Mouse (Mus musculus) lung, adult 2 months (tissue): ENCODE data around the gene Mroh2a. TPM values are rescaled to one million over a fixed set of nuclear protein-coding genes. Genes with fewer than 3 reads are reported as not detected.

Experiments used
- DNase-seq: peaks from one replicate; pipeline ENCODE4 v3.0.0; 2022
- H3K4me1 ChIP-seq: fragments of 200-500 bp; 2 replicates; pipeline ENCODE4 v1.6.1; 2011; ENCODE audit warnings: low read length; ENCODE audit not compliant: control insufficient read depth, insufficient read depth
- H3K4me3 ChIP-seq: fragments of 200-500 bp; replicated peaks from 2 replicates; pipeline ENCODE3; 2011; ENCODE audit warnings: low read depth, mild to moderate bottlenecking, control low read depth, low read length; ENCODE audit errors: extremely low read depth
- CTCF ChIP-seq: fragments of 200-500 bp; IDR thresholded peaks from 2 replicates; pipeline ENCODE4 v1.5.1; 2011; ENCODE audit warnings: mild to moderate bottlenecking, low read length, control low read depth; ENCODE audit not compliant: insufficient read depth
- POLR2A ChIP-seq: fragments of 200-500 bp; IDR thresholded peaks from 2 replicates; pipeline ENCODE4 v1.6.1; 2011; ENCODE audit warnings: low read depth, mild to moderate bottlenecking, control low read depth, low read length, borderline replicate concordance; ENCODE audit errors: extremely low read depth
- WGBS: fragments of 180-500 bp; shearing (Covaris S2); methylation state at CpG from one replicate; pipeline ENCODE4 v1.1.7; 2018; 5-methylcytosine and 5-hydroxymethylcytosine counted together
- polyA plus RNA-seq: library from polyadenylated mRNA; depleted of rRNA; stranded (reverse); fragments of >200 nt; gene quantifications from 2 replicates; pipeline ENCODE4 v1.2.3, GENCODE M21; 2012

The Mroh2a gene
- polyA plus RNA-seq, 1 experiment: 0.20 TPM

GRCm38 (mm10) chr1:88245881-88246280, 19.1 kb downstream of the Mroh2a start:
- WGBS: 75% methylated on average over 6 of the region's 6 CpGs
- Histone ChIP-seq H3K4me1 (no peaks in the 10 kb centered on the region), H3K4me3 (no peak overlapping the region)
- TF ChIP-seq CTCF (no peak), POLR2A (no peak)
- DNase-seq: no peak

- TF ChIP-seq POLR2A: no peak
- TF ChIP-seq CTCF: no peak
- WGBS: 42% methylated on average over 6 of the region's 6 CpGs
- H3K4me1 ChIP-seq: no peaks in the 10 kb centered on the region
- H3K4me3 ChIP-seq: no peak overlapping the region
- DNase-seq: no peak
These were observed 19.6 kb downstream of the Mroh2a start for GRCm38 (mm10) chr1:88246386-88246785.

GRCm38 (mm10) chr1:88247660-88248059, 20.9 kb downstream of the Mroh2a start:
- no peaks in the 10 kb centered on the region for H3K4me1 ChIP-seq
- no peak for DNase-seq
- no peak for TF ChIP-seq CTCF
- no peak overlapping the region for H3K4me3 ChIP-seq
- 41% methylated on average over 2 of the region's 2 CpGs for WGBS

GRCm38 (mm10) chr1:88248658-88249057, 21.9 kb downstream of the Mroh2a start:
- no peak overlapping the region for H3K4me3 ChIP-seq
- DNase-seq: no peak
- no peaks in the 10 kb centered on the region for H3K4me1 ChIP-seq
- no peak for TF ChIP-seq CTCF
- TF ChIP-seq POLR2A: no peak
- 56% methylated on average over 4 of the region's 4 CpGs for WGBS

- H3K4me1 ChIP-seq: no peaks in the 10 kb centered on the region
- TF ChIP-seq POLR2A (no peak), CTCF (no peak)
- WGBS: 73% methylated on average over 7 of the region's 7 CpGs
- no peak overlapping the region for H3K4me3 ChIP-seq
- no peak for DNase-seq
These were observed 22.8 kb downstream of the Mroh2a start for GRCm38 (mm10) chr1:88249596-88249995.

GRCm38 (mm10) chr1:88250023-88250422, 23.2 kb downstream of the Mroh2a start:
- DNase-seq: no peak
- H3K4me3 ChIP-seq: no peak overlapping the region
- H3K4me1 ChIP-seq: no peaks in the 10 kb centered on the region
- TF ChIP-seq POLR2A (no peak), CTCF (no peak)
- WGBS: 78% methylated on average over 5 of the region's 5 CpGs

GRCm38 (mm10) chr1:88253106-88253505, 26.3 kb downstream of the Mroh2a start:
- WGBS: 69% methylated on average over 8 of the region's 8 CpGs
- no peak overlapping the region for H3K4me3 ChIP-seq
- H3K4me1 ChIP-seq: no peaks in the 10 kb centered on the region
- DNase-seq: no peak
- TF ChIP-seq CTCF: no peak

- no peak for TF ChIP-seq POLR2A
- no peak for TF ChIP-seq CTCF
- H3K4me1 ChIP-seq: no peaks in the 10 kb centered on the region
- no peak overlapping the region for H3K4me3 ChIP-seq
- no peak for DNase-seq
- WGBS: 66% methylated on average over 6 of the region's 6 CpGs
These were observed 26.8 kb downstream of the Mroh2a start for GRCm38 (mm10) chr1:88253540-88253939.

- H3K4me1 ChIP-seq: no peaks in the 10 kb centered on the region
- 82% methylated on average over 12 of the region's 12 CpGs for WGBS
- no peak for DNase-seq
- no peak overlapping the region for H3K4me3 ChIP-seq
- TF ChIP-seq CTCF (no peak), POLR2A (no peak)
These were observed 28.1 kb downstream of the Mroh2a start for GRCm38 (mm10) chr1:88254793-88255465.

- 55% methylated on average over 2 of the region's 2 CpGs for WGBS
- H3K4me3 ChIP-seq: no peak overlapping the region
- TF ChIP-seq CTCF (no peak), POLR2A (no peak)
- no peaks in the 10 kb centered on the region for H3K4me1 ChIP-seq
- DNase-seq: no peak
These were observed 28.7 kb downstream of the Mroh2a start for GRCm38 (mm10) chr1:88255466-88255857.
